Mouse (Mus musculus): ENCODE data around the gene Sapcd2. TPM values are rescaled to one million over a fixed set of nuclear protein-coding genes. Genes with fewer than 3 reads are reported as not detected.

Sapcd2 gene
- polyA plus RNA-seq, 1 experiment from 2014 or later: 53.3 TPM

DNA sequence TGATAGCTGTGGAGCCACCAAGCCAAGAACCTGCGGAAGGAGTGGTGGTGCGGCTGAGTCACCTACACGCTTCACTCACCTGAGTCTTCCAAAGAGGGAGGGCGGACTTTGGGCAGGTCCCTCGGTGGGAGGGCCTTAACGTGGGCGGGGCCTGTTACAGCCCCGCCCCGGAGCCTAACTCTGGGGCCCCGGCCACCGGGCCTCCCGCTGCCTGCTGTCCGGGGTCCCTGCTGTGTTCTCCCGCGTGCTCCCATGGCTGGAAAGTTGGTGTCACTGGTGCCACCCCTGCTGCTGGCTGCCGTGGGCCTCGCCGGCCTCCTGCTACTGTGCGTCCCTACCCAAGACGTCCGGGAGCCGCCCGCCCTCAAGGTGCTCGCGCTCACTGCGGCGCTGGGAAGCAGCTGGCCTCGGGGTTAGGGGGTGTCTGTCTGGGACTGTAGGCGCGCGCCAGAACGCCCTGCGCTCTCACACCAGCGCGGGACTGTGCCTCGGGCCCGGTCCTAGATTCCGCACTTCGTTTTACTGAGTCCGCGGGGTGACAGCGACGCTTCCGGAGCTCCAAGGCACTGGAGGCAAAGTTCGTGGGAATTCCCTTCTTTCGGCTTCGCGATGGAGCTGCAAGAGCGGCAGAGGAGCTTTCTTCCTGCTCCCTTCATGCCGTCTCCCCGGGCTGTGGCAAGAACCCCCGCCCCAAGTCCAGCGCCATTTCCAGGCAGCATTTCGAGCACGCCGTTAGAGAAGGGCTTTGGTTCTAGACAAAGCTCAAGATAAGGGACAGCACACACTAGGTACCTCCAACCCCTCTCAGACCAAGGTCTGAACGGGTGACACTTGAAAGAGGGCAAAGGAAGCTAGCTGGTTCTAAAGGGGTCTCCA is 23.8 kb downstream of the Sapcd2 start, which contains the start of gene Entpd2:
Gene Entpd2 (plus strand): TSS at position 154 of the 876 bp plus-strand sequence.
- peaks cover 5% of the 10 kb centered on the region for H3K4me1 ChIP-seq (ENCODE audit: control insufficient read depth, insufficient read depth, low read length)
- peaks cover 41% of the 10 kb centered on the region for H3K27me3 ChIP-seq (ENCODE audit: control insufficient read depth, insufficient read depth, low read length)
- under 1% methylated on average over 56 of the region's 57 CpGs for WGBS
- H3K9ac ChIP-seq (ENCODE audit: low read length): peak within 1 kb of the TSS; percentile 54
- no peak within 1 kb of the TSS for H3K27ac ChIP-seq (ENCODE audit: low read depth, low read length)
- DNase-seq (ENCODE audit: low spot score, missing footprints): peak; percentile 92
- peak within 1 kb of the TSS; percentile 32 for H3K4me3 ChIP-seq (ENCODE audit: low read depth, low read length)
- peak; percentile 58; the same call in 1 of the 2 replicates for ATAC-seq (ENCODE audit: low FRiP score)
- no peaks in the 10 kb centered on the region for H3K9me3 ChIP-seq (ENCODE audit: control insufficient read depth, low read length)
- peak within 1 kb of the TSS; percentile 62 for H3K4me2 ChIP-seq
- H3K36me3 ChIP-seq (ENCODE audit: control insufficient read depth, insufficient read depth, low read length): no peaks in the 10 kb centered on the region

DNA sequence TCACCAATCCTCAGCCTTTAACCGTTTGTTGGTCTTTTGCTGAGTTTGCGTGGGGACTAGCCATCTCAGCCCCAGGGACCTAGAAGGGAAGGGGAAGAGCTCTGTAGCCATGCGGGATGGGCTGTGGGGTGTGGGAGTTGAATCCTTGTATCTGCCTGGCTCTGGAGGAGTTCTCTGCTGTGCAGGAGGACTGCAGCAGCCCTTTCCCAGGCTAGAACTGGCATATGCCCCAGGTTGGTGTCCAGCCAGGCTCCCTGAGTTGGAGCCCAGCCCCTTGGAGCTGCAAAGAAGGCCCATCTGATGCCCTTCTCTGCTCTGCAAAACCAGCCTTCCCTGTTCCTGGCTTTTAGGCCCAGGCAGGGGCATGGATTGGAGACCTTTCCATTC is 24.5 kb downstream of the Sapcd2 start:
- ATAC-seq (ENCODE audit: low FRiP score) (no peak), DNase-seq (ENCODE audit: low spot score, missing footprints) (no peak)
- Histone ChIP-seq H3K4me2 (no peak overlapping the region), H3K9ac (ENCODE audit: low read length) (no peak overlapping the region), H3K4me3 (ENCODE audit: low read depth, low read length) (no peak overlapping the region), H3K27me3 (ENCODE audit: control insufficient read depth, insufficient read depth, low read length) (peaks cover 42% of the 10 kb centered on the region), H3K27ac (ENCODE audit: low read depth, low read length) (no peak overlapping the region), H3K9me3 (ENCODE audit: control insufficient read depth, low read length) (no peaks in the 10 kb centered on the region), H3K4me1 (ENCODE audit: control insufficient read depth, insufficient read depth, low read length) (peaks cover 5% of the 10 kb centered on the region), H3K36me3 (ENCODE audit: control insufficient read depth, insufficient read depth, low read length) (no peaks in the 10 kb centered on the region)
- WGBS: 26% methylated on average over 3 of the region's 3 CpGs

DNA sequence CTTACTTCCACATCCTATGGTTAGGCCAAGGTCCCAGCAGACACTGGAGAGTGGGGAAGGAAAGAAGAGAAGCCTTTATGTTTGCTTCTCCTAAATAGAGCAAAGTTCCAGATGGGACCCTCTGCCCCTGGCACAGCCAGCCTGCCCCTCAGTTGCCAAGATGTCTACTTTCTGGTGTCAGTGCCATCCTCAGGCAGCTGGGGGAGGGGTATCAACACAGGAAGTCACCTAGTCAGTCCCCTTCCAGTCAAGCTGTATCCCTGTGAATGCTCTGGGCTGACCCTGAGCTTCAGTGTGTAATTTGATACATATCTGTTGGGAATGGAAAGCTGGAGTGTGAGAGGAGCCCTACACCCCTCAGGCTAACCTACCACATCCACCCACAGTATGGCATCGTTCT is 24.9 kb downstream of the Sapcd2 start:
- ATAC-seq (ENCODE audit: low FRiP score): no peak
- H3K9me3 ChIP-seq (ENCODE audit: control insufficient read depth, low read length): no peaks in the 10 kb centered on the region
- DNase-seq (ENCODE audit: low spot score, missing footprints): no peak
- H3K27ac ChIP-seq (ENCODE audit: low read depth, low read length): no peak overlapping the region
- peaks cover 42% of the 10 kb centered on the region for H3K27me3 ChIP-seq (ENCODE audit: control insufficient read depth, insufficient read depth, low read length)
- WGBS: 73% methylated on average over 1 of the region's 1 CpGs
- no peaks in the 10 kb centered on the region for H3K36me3 ChIP-seq (ENCODE audit: control insufficient read depth, insufficient read depth, low read length)
- H3K9ac ChIP-seq (ENCODE audit: low read length): no peak overlapping the region
- H3K4me1 ChIP-seq (ENCODE audit: control insufficient read depth, insufficient read depth, low read length): peaks cover 5% of the 10 kb centered on the region
- no peak overlapping the region for H3K4me3 ChIP-seq (ENCODE audit: low read depth, low read length)
- no peak overlapping the region for H3K4me2 ChIP-seq

DNA sequence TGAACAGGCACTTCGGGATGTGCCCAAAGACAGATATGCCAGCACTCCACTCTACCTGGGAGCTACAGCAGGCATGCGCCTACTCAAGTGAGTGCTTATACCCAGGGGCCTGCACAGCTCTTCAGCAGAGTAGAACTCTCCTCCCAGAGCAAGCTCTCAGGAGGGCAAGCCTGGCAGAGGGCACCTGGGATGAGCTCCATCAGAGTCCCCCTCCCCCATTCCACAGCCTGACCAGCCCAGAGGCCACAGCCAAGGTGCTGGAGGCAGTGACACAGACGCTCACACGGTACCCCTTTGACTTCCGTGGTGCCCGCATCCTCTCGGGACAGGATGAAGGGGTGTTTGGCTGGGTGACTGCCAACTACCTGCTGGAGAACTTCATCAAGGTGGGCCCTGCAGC is 25.9 kb downstream of the Sapcd2 start:
- no peak for ATAC-seq (ENCODE audit: low FRiP score)
- no peak for DNase-seq (ENCODE audit: low spot score, missing footprints)
- Histone ChIP-seq H3K9ac (ENCODE audit: low read length) (no peak overlapping the region), H3K27me3 (ENCODE audit: control insufficient read depth, insufficient read depth, low read length) (peaks cover 42% of the 10 kb centered on the region), H3K36me3 (ENCODE audit: control insufficient read depth, insufficient read depth, low read length) (no peaks in the 10 kb centered on the region), H3K27ac (ENCODE audit: low read depth, low read length) (no peak overlapping the region), H3K4me2 (no peak overlapping the region), H3K4me1 (ENCODE audit: control insufficient read depth, insufficient read depth, low read length) (peaks cover 5% of the 10 kb centered on the region), H3K4me3 (ENCODE audit: low read depth, low read length) (no peak overlapping the region), H3K9me3 (ENCODE audit: control insufficient read depth, low read length) (no peaks in the 10 kb centered on the region)
- 96% methylated on average over 7 of the region's 7 CpGs for WGBS

DNA sequence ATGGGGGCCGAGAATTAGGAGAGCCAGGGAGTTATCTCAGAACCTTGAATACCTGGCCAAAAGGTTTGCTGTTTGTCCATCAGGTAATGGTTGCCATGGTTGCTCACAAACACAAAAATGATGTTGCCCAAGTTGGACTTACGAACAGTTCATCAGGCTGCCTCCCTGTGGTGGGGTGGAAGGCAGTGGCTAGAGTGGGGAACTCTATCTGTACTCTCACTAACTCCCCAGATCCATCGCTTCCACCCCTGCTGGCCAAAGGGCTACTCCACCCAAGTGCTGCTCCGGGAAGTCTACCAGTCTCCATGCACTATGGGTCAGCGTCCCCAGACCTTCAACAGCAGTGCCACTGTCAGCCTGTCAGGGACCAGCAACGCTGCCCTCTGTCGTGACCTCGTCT is 26.9 kb downstream of the Sapcd2 start, which contains the start of gene Npdc1:
Gene Npdc1 (plus strand): TSS at position 301 of the 400 bp plus-strand sequence.
- no peak within 1 kb of the TSS for H3K9ac ChIP-seq (ENCODE audit: low read length)
- 68% methylated on average over 8 of the region's 8 CpGs for WGBS
- no peak within 1 kb of the TSS for H3K4me2 ChIP-seq
- peaks cover 42% of the 10 kb centered on the region for H3K27me3 ChIP-seq (ENCODE audit: control insufficient read depth, insufficient read depth, low read length)
- ATAC-seq (ENCODE audit: low FRiP score): no peak
- H3K27ac ChIP-seq (ENCODE audit: low read depth, low read length): no peak within 1 kb of the TSS
- H3K4me1 ChIP-seq (ENCODE audit: control insufficient read depth, insufficient read depth, low read length): peaks cover 6% of the 10 kb centered on the region
- no peaks in the 10 kb centered on the region for H3K9me3 ChIP-seq (ENCODE audit: control insufficient read depth, low read length)
- no peaks in the 10 kb centered on the region for H3K36me3 ChIP-seq (ENCODE audit: control insufficient read depth, insufficient read depth, low read length)
- H3K4me3 ChIP-seq (ENCODE audit: low read depth, low read length): no peak within 1 kb of the TSS
- no peak for DNase-seq (ENCODE audit: low spot score, missing footprints)

DNA sequence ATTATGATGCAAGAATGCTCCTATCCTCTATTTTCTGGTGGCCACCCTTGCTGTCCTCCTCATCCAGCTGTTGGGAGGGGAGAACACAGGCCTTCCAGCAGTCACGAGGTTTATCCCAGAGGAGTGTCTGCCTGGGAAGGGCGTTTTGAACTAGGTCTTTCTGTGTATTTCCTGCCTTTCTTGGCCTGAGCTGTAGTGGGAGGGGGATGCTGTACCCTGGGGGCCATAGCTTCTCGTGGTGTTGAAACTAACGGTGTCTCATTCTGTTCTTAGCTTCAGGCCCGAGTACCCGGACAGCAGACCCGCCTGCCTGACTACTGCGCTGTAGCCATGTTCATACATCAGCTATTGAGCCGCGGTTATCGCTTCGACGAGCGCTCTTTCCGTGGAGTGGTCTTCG is 28.2 kb downstream of the Sapcd2 start:
- 26% methylated on average over 16 of the region's 16 CpGs for WGBS
- H3K4me3 ChIP-seq (ENCODE audit: low read depth, low read length): peak overlapping the region; percentile 9; the same call in 1 of the 2 replicates

DNA sequence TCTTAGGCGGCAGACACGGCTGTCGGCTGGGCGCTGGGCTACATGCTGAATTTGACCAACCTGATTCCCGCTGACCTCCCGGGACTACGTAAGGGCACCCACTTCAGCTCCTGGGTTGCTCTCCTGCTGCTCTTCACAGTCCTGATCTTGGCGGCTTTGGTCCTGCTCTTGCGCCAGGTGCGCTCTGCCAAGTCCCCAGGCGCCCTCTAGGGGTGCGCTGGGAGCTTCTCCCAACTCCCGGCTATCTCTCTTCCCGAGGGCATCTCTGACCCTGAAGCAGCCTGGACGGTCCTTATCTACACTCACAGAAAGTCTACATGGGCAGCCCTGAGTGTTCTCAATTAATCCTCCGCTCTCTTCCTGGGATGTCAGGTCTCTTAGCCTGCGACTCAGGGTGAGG is 28.6 kb downstream of the Sapcd2 start:
- Histone ChIP-seq H3K4me1 (ENCODE audit: control insufficient read depth, insufficient read depth, low read length) (peaks cover 8% of the 10 kb centered on the region), H3K36me3 (ENCODE audit: control insufficient read depth, insufficient read depth, low read length) (no peaks in the 10 kb centered on the region), H3K4me3 (ENCODE audit: low read depth, low read length) (peak overlapping the region; percentile 9; the same call in 1 of the 2 replicates), H3K9me3 (ENCODE audit: control insufficient read depth, low read length) (no peaks in the 10 kb centered on the region), H3K9ac (ENCODE audit: low read length) (no peak overlapping the region), H3K4me2 (peak overlapping the region; percentile 20), H3K27me3 (ENCODE audit: control insufficient read depth, insufficient read depth, low read length) (peaks cover 32% of the 10 kb centered on the region), H3K27ac (ENCODE audit: low read depth, low read length) (no peak overlapping the region)
- ATAC-seq (ENCODE audit: low FRiP score) (no peak), DNase-seq (ENCODE audit: low spot score, missing footprints) (peak; percentile 89)
- WGBS: 3% methylated on average over 17 of the region's 17 CpGs

More for the DNA sequence above, 28.2 kb downstream of the Sapcd2 start:
- peak overlapping the region; percentile 20 for H3K4me2 ChIP-seq
- no peak overlapping the region for H3K27ac ChIP-seq (ENCODE audit: low read depth, low read length)
- no peak for DNase-seq (ENCODE audit: low spot score, missing footprints)
- H3K27me3 ChIP-seq (ENCODE audit: control insufficient read depth, insufficient read depth, low read length): peaks cover 36% of the 10 kb centered on the region
- H3K9me3 ChIP-seq (ENCODE audit: control insufficient read depth, low read length): no peaks in the 10 kb centered on the region
- no peaks in the 10 kb centered on the region for H3K36me3 ChIP-seq (ENCODE audit: control insufficient read depth, insufficient read depth, low read length)
- H3K9ac ChIP-seq (ENCODE audit: low read length): no peak overlapping the region
- H3K4me1 ChIP-seq (ENCODE audit: control insufficient read depth, insufficient read depth, low read length): peaks cover 10% of the 10 kb centered on the region
- no peak for ATAC-seq (ENCODE audit: low FRiP score)

DNA sequence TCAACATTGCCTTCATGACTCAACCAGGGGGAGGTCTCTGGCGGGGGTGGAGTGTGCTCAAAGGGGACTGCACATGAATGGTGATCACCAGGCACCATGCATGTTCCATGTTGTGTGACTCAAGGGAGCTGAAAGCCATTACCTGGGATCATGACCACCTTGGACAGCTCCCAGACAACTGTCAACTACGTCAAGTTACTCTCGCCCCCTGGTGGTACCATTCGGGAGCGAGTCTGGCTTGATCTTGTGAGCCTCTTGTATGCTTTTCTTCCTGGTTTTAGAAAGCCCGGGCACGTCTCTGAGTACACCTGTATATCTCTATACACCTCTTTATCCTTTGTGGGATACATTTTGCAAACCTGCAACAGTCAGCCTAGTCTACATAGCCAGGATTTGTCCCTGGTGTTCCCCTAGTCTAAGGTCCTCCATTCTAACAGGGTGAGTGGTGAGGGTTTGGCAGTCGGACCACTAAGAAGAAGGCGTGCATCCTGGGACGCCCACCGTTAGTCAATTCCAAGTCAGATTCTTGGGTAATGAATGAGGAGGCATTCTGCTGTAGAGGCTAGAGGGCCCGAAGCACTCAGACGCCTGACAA is 30.4 kb downstream of the Sapcd2 start:
- Histone ChIP-seq H3K9me3 (ENCODE audit: control insufficient read depth, low read length) (no peaks in the 10 kb centered on the region), H3K4me3 (ENCODE audit: low read depth, low read length) (peak overlapping the region; percentile 91), H3K4me2 (peak overlapping the region; percentile 84), H3K27ac (ENCODE audit: low read depth, low read length) (peak overlapping the region; percentile 54; the same call in 1 of the 2 replicates), H3K27me3 (ENCODE audit: control insufficient read depth, insufficient read depth, low read length) (peaks cover 17% of the 10 kb centered on the region), H3K36me3 (ENCODE audit: control insufficient read depth, insufficient read depth, low read length) (no peaks in the 10 kb centered on the region), H3K9ac (ENCODE audit: low read length) (peak overlapping the region; percentile 95), H3K4me1 (ENCODE audit: control insufficient read depth, insufficient read depth, low read length) (peaks cover 5% of the 10 kb centered on the region)
- ATAC-seq (ENCODE audit: low FRiP score) (peak; percentile 12), DNase-seq (ENCODE audit: low spot score, missing footprints) (peak; percentile 98)
- WGBS: under 1% methylated on average over 13 of the region's 13 CpGs
